Mouse (Mus musculus): Measurements from ENCODE around the gene Ttc24. TPM values are rescaled to one million over a fixed set of nuclear protein-coding genes. Genes with fewer than 3 reads are reported as not detected.

The Ttc24 gene
- total RNA-seq, 2 experiments from 2014 or later, result not detected

DNA sequence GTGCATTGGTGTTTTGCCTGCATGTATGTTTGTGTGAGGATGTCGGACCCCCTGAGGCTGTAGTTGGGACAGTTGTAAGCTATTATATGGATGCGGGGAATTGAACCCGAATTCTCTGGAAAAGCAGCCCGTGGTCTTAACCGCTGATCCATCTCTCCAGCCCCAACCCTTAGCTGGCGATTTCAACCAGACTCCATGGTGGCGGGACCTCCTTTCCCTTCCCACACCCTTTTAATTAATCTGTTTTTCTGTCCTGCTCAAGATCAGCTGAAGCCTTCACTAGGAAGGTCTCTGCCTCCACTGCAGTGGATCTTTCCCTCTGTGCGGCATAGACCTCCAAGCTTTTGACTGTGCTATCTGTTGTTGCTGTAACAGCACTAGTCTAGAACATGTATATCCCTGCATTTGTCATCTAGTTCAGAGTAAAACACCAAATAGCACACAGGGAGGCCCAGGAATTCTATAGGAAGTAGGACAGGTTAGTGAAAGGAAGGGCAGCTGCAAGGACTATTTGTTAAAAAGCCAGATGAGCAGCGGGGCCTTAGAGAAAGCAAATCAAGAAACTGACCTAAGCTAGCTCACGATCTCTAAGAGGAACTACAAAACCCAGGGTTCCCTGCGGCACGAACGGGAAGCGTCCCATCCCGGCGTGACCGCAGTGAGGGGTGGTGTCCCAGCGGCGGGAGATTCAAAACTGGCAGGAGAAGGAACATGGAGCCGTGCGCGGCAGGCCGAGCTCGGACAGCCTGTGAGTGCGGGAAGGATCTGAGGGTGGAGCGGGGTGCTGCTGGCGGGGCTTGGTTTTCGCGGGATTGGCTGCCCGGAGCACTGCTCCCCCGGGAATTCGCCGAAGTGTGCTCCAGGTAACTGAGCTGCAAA, 3.5 kb upstream of the Ttc24 start, which contains the start of gene Iqgap3:
TSS of gene Iqgap3 (plus strand) at position 627 of the 879 bp plus-strand sequence.
- peak; percentile 95 for ATAC-seq (replicated peaks; ENCODE audit: poor library complexity)

DNA sequence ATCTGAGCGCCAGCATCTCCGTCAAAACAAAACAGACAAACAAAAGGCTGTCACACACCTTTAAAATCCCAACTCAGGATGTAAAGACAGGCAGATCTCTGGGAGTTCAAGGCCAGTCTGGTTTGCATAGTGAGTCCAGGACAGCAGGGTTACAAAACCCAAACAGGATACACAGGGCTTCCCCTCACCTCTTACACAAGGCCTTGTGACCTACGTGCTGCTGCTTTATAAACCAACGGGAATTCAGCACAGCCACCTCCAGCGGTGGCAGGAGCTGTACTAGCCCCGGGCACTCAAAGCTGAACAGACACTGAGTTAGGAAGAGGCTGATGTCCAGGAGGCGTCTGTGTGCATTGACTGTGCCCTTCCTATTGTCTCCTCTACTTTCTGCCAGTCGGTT, 663 bp downstream of the Ttc24 start:
- peak; percentile 68 for ATAC-seq (replicated peaks; ENCODE audit: poor library complexity)

DNA sequence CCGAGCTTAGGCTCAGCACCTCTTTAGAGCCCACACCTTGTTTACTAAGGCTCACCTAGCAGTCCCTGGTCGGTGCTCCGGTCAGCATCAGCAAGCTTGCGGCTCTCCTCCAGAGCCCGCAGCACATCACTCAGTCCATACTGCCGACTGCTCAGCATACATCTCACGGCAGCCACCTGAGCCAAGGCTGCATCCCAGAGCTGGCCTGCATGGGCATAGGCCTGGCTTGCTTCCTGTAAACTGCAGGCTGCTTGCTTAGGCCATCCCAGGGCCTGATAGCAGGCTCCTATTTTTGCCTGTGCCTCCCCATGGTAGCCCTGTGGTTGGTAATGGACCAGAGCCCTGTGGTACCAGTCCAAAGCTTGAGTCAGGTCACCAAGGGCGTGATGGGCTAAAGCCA, 3.3 kb downstream of the Ttc24 start:
- ATAC-seq (replicated peaks; ENCODE audit: poor library complexity), result no peak

DNA sequence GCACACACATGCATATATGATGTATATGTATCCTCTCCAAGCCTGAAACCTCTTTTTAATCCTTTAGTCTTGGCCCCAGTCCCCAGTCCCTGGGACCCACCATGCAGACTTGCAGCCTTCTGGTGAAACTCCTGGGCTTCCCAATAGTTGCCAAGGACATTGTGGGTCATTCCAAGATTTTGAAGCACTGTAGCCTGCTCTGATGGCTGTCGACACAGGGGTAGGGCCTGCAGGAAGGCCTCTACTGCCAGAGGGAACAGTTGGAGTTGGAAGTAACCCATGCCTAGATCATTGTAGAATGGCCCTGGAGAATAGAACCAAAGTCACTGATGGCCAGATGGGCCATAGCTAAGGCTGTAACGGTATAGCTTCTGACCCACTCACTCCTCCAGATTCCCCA, 3.8 kb downstream of the Ttc24 start:
- ATAC-seq (replicated peaks; ENCODE audit: poor library complexity), result no peak

DNA sequence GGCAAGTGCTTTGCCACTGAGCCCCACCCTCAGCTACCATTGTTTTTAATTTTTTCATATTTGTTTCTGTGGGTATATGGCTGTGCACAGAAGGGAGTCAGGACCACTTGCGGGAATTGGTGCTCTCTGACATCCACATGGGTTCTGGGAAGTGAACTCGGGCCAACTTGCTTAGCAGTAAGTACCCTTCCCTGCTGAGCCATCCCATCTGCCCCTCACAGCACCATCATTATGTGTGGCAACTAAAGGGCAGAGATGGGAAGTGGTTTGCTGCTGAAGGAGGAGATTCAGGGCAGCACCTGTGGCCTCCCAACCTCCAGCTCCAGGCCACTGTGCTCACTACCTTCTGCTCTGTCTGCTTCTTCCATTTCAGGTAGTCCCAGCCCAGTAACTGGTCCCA, 4.5 kb downstream of the Ttc24 start:
- no peak for ATAC-seq (replicated peaks; ENCODE audit: poor library complexity)

DNA sequence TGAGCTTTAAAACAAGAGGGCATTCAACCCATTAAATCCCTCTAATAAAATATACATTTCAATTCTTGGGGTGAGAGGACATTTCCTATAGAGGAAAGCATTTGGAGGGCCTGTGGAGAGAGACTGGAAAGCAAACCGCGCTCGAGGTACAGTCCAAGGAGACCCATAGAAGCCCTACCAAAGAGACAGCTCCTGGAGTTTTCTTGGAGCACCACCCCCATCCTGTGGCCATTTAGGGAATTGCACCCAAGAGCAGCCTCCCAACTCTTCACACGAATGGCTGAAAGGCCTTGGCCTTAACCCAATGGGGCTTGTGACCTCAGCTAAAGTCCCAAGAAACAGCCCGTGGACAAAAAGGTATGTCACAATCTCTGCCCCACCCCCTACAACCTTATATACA, 6.3 kb downstream of the Ttc24 start:
- ATAC-seq (replicated peaks; ENCODE audit: poor library complexity), result peak; percentile 98

DNA sequence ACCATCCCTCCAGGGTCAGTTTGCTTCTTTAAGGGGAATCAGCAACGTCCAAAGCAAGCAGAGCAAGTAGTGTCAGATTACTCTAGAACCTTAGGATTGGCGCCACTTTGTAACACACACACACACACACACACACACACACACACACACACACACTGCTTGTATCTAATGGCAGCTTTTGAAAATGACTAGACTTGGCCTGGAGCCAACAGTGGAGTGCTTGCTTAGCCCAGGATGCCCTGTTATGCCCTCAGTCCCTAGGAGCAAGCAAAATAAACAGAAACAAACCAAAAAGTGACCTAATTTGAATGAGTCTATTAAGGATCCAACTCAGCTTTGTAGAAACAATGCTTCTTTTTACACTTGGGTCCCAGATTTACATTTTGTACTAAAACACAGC, 9.7 kb downstream of the Ttc24 start:
- no peak for ATAC-seq (replicated peaks; ENCODE audit: poor library complexity)

DNA sequence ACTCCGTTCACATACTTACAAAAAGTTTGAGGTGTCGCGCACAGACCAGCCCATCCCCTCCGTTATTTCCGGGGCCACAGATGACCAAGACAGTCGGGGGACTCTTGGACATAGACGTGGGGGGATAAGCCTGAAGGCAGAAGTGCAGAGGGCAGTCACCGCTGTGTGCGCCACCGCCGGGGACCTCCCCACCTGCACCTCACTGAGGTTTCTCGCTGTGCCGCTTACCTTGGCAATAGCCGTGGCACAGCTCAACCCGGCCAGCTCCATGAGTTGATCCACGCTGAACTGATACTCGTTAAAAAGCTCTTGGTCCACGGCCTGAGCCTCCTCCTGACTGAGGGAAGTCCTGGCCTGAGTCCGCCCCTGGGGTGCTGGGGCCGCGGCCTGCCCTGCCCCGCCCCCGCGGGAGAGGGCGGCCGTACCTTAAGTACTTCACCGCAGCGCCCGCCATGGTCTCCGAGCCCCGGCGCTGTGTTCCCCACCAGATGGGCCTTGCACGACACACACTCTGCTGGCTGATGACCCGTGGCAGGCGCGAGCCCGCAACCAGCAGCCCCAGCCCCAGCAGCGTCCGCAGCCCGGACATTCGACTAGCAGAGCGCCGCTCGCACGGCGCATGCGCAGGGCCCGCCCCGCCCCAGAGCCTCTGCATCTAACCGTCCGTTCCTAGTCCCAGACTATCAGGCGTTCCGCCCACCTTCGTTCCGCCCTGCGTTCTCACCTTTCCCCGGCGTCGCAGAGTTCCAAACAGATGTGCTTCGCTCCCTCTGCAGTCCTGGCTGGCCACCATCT, 20.0 kb downstream of the Ttc24 start, which contains the start of gene Naxe:
TSS of gene Naxe (minus strand) at position 594 of the 795 bp plus-strand sequence.
- peak; percentile 92 for ATAC-seq (replicated peaks; ENCODE audit: poor library complexity)

DNA sequence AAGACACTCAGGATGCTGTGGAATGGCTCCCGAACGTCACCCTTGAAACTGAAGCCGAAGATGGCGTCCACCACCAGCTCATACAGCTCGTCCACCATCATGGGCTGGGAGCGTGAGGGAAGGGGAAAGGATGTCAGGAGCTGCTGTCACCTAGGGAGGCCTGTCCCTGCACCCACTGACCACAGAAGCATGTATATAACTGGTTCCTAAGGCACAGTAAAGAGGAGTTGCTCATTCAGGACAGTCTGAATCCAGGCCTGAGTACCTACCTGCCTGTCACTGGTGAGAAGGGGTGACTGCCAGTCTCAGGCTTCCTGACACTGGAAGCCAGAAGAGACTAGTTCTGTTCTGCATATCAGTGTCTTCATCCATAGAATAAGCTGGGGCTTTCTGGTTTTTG, 21.1 kb downstream of the Ttc24 start:
- no peak for ATAC-seq (replicated peaks; ENCODE audit: poor library complexity)

DNA sequence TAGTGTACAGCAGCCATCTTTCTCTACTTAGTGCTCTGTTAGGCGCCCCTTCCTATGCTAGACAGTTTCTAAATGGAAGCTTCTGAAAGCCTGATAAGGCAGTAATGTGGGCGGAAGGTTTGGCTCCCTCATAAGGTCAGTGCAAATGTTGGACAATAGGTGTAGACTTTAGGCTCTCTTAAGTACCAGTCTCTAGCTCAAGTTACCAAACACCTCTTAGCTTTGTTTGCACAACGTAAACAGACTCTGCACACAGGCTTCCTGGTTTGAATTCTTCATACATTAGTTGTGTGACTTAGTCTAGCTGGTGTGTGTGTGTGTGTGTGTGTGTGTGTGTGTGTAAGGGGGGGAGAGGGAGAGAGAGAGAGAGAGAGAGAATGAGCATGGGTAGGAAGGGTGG, 28.6 kb downstream of the Ttc24 start:
- no peak for ATAC-seq (replicated peaks; ENCODE audit: poor library complexity)

DNA sequence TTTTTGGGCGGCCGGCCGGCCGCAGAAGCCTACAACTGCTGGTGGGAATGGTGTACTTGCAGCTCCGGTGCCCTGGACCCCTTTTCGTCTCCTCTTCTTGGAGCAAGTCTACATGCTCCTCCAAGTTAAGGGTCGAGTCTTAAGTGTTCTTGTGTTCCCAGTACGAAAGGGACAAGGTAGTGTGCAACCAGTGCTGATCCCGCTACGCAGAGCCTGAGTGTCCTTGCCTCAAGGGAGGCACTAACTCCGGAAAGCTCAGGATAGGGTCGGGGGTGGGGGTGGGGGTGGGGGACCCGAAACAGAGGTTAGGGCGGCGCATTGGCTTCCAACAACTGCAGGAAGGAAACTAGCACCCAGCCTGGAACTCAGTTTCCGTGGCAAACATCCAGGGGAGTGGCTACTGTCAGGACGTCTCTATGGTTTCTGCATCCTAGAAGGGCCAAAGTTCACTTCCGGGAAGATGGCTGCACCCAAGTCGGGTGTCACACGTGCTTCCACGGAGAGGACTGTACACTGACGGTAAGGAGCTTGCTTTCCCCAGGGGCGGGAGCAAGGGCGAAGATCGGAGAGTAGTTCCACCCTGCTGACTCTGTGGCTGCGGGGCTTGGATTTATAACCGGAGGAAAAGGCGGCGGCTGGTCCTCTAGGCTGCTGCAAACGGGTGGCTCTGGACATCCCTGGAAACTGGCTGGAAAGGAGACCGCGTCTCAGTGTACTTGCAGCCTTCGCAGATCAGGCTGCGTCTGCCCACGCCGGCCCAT, 35.3 kb downstream of the Ttc24 start, which contains the start of gene Gpatch4:
TSS of gene Gpatch4 (plus strand) at position 448 of the 761 bp plus-strand sequence.
- peak; percentile 100 for ATAC-seq (replicated peaks; ENCODE audit: poor library complexity)

DNA sequence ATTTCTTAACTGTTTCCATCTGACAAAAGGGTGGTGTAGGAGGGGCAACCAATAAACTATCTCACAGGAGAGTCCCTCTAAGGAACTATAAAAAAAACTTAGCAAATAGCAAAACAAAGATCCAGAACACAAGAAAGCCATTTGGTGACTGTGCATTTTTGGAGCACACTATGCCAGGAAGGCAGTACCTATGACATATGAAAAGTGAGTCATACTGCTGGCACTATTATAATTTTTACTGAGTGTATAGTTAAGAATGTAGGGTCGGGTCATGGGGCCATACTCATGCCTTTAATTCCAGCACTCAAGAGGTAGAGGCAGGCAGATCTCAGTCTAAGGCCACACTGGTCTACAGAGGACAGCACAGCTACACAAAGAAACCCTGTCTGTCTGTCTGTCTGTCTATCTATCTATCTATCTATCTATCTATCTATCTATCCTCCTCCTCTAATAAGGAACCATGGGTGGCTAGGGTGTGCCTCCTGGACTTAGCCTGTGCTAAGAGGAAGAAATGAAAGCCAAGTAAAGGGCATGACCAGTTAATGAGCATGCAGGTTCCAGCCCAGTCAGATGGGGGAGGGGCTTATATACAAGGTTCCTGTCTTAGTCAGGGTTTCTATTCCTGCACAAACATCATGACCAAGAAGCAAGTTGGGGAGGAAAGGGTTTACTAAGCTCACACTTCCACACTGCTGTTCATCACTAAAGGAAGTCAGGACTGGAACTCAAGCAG, 42.4 kb downstream of the Ttc24 start:
- ATAC-seq (replicated peaks; ENCODE audit: poor library complexity), result no peak

DNA sequence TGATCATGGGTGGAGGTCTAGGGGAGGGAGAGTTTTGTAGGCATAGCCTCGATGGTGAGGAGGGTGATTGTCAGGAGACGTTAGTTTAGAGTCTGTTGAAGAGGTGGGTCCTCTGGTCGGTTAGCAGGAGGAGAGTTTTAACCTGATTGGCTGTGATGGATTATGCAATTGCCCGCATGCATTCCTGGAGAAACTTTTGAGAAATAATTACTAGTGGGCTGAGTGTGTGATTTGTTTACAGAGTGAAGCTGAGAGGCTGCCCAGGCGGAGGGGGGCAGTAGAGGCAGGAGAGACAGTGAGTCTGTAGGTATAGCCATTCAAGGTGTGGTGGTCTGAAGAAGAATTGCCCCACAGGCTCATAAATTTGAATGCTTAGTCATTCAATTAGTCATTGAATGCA, 44.6 kb downstream of the Ttc24 start:
- no peak for ATAC-seq (replicated peaks; ENCODE audit: poor library complexity)

DNA sequence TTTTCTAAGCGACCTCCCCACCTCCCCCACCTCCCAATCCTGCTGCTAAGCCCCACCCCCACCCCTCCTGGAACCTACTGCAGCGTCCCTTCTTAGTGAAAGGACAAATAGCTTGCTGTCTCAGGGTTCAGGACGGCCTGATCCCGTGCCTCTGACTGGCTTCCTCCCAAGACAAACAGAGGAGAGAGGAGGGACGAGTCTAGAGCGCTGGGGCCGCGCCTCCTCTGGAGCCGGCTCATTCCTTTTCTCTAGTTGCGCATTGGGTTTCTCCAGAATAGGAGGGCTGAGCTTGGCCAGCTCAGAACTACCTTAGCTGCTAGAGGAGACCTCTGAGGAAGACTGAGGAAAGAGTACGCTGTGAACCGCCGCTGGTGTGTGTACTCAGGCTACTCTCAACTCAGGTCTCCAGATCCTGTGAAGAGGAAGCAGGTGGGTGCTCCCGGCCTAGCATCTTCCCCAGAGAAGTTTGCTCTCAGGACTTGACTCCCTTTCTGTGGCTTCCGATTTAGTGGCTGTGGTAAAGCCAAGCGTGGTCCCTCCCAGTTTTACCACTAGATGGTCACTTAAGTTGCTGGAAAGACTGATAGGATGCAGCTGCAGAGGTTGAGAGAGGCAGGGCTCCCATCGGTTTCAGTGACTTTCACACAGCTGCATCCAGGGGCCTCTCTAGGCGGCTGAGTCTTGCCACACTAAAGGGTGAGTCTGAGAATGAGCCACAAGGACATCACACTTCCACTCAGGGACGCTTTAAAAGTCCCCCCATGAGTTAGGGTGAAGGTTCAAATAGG, 47.3 kb downstream of the Ttc24 start:
- no peak for ATAC-seq (replicated peaks; ENCODE audit: poor library complexity)

DNA sequence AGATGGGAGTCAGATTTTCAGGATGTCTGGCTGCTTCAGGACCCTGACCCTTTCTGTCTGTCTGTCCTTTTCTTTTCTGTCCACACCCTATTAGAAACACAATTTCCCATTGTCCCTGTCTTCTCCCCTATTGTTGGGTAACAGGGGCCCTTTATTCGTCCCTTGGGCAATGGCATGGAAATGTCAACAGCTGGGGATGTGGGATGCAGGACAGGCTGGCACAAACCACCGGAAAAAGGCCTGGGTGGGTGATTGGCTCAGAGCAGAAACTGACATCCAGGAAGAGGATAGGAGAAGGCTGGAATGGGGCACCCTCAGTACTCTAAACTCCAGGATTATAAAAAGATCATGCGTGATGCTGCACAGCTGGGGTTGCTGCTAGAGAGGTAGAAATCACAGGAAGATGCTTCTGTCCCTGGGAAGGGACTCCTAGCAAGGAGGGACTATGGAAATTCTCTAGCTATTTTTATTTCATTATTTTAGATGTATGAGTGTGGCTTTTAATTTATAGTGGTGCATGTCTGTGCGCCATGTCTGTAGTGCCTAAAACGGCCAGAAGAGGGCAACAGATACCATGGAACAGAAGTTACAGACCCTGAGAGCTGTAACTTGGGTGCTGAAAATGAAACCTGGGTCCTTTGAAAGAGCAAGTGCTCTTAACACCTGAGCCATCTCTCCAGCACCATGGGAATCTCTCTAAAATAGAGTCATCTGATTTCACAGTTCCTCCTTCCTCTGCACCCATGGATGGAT, 50.5 kb downstream of the Ttc24 start, which contains the start of gene Hapln2:
TSS of gene Hapln2 (minus strand) at position 150 of the 753 bp plus-strand sequence.
- ATAC-seq (replicated peaks; ENCODE audit: poor library complexity), result peak; percentile 48; the same call in 1 of the 2 replicates

DNA sequence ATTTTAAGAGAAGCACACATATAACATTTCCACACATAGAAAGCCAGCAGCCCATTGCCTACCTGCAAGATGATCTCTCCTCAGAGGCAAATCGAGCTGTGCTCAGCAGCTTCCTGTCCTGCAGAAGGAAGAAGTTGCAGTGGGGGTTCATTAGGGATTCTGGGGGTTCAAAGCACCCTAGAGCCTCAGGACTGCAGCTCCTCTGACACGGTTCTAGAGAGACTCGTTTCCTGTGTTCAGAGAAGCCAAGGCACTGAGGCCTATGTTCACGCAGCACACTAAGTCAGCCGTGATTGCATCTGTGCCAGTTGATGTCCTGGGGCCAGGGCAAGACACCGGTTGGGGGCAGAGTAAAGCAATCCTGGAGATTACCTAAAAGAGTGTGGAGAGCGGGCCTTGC, 51.3 kb downstream of the Ttc24 start:
- ATAC-seq (replicated peaks; ENCODE audit: poor library complexity), result no peak

DNA sequence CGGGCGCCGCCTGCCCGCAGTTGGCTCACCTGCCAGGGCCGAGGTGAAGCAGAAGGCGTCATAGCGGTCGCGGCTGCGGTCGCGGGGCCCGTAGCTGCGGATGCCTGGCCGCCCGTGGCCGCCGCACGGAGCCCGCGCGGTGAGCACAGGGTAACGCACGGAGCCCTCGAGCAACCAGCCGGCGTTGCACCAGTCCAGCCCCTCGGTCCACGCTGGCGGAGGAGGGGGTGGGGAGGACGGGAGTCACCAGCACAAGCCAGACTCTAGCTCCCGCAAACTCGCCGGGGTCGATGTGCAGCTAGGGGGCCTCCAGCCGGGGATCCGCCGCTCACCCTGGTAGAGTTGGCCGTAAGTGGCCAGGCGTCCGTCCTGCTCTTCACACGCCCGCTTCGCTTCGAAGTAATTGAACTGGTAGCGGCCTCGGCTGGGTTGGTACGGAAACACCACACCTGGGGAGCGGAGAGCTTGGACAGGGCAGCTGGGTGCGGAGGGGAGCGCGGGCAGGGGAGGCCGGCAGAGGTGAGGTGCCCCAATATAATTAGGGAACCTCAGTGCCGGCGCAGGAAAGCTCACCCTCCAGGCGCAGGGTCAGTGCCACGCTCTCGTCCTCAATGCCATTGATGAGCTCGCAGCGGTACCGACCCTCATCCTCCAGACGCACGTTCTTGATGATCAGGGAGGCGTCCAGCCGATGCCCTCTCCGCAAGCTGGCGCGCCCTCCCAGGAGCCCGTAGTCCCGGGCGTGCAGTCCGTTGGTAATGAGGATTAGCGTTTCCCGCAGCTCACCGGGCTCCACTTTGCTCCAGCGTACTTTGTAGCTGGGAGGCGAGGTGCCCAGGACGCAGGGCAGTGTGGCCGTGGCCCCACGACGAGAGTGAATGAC, 54.7 kb downstream of the Ttc24 start:
- ATAC-seq (replicated peaks; ENCODE audit: poor library complexity), result peak; percentile 42; the same call in 1 of the 2 replicates
